Mouse (Mus musculus): ENCODE measurements around the gene Bmt2. TPM values are rescaled to one million over a fixed set of nuclear protein-coding genes. Genes with fewer than 3 reads are reported as not detected.

Gene Bmt2
- polyA plus RNA-seq, 1 experiment from 2014 or later, result 21.2 TPM

DNA sequence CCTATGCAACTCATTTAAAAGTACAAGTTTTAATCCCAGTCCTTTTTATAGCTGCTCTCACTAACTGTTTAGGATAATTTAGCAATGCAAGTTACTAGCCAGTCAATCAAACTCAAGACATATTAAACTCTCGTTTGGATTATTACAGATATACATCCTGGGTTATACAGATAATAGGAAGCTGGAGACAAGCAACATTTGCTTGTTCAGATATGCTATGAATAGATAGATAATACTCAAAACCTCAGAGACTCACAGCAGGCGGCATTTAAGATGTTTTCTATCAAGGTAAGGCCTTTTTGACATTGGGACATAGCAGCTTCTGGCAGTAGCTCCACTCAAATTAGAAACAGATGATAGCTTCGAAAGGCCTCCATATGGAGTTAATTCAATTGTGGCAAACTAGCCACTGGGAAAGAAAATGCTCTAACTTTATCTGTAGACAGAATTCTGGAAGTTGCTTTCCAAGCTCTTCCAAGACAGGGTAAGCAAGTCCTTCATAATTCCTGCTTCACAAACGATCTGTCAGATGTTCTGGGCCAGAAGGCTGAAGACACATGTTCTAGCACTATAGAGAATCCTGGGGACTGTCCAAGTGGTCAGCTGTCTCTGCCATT lies 84.9 kb downstream of the Bmt2 start:
- no peak for ATAC-seq (ENCODE audit: low FRiP score)
- Histone ChIP-seq H3K4me2 (no peak overlapping the region), H3K27ac (replicated peaks) (no peak overlapping the region), H3K27me3 (replicated peaks) (no peaks in the 10 kb centered on the region), H3K4me1 (no peaks in the 10 kb centered on the region), H3K36me3 (peaks cover 29% of the 10 kb centered on the region), H3K9me3 (replicated peaks) (no peaks in the 10 kb centered on the region), H3K4me3 (replicated peaks) (no peak overlapping the region), H3K9ac (replicated peaks) (no peak overlapping the region)
- 92% methylated on average over 4 of the region's 4 CpGs for WGBS

GRCm38 (mm10) chr6:13586560-13586959 lies 91.2 kb downstream of the Bmt2 start:
- Histone ChIP-seq H3K27ac (replicated peaks) (no peak overlapping the region), H3K4me1 (no peaks in the 10 kb centered on the region), H3K9me3 (replicated peaks) (no peaks in the 10 kb centered on the region), H3K9ac (replicated peaks) (no peak overlapping the region), H3K4me3 (replicated peaks) (no peak overlapping the region), H3K36me3 (peaks cover 26% of the 10 kb centered on the region), H3K27me3 (replicated peaks) (no peaks in the 10 kb centered on the region), H3K4me2 (no peak overlapping the region)
- no peak for ATAC-seq (ENCODE audit: low FRiP score)
- 36% methylated on average over 2 of the region's 2 CpGs for WGBS

DNA sequence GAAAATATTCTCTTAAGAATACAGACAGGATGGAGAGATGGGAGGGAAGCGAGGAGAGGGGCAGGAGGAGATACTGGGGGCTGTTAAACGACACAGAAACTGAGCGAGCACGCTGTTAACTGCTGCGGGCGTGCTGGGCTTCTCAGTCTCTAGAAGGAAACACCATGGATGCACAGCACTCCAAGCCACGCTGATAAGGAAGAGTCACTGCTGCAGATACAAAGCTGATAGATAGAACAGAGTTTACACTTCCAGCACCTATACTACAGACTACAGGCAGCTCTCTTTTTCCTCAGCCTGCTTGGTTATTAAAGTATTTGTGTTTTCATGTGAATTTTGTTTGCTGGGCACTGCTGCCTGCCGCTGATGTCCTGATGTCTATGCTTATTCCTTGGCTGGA lies 91.6 kb downstream of the Bmt2 start:
- no peak overlapping the region for H3K27ac ChIP-seq (replicated peaks)
- ATAC-seq (ENCODE audit: low FRiP score), result no peak
- peaks cover 23% of the 10 kb centered on the region for H3K36me3 ChIP-seq
- H3K9ac ChIP-seq (replicated peaks), result no peak overlapping the region
- no peaks in the 10 kb centered on the region for H3K27me3 ChIP-seq (replicated peaks)
- no peak overlapping the region for H3K4me3 ChIP-seq (replicated peaks)
- no peaks in the 10 kb centered on the region for H3K4me1 ChIP-seq
- 75% methylated on average over 8 of the region's 8 CpGs for WGBS
- H3K9me3 ChIP-seq (replicated peaks), result no peaks in the 10 kb centered on the region
- no peak overlapping the region for H3K4me2 ChIP-seq

DNA sequence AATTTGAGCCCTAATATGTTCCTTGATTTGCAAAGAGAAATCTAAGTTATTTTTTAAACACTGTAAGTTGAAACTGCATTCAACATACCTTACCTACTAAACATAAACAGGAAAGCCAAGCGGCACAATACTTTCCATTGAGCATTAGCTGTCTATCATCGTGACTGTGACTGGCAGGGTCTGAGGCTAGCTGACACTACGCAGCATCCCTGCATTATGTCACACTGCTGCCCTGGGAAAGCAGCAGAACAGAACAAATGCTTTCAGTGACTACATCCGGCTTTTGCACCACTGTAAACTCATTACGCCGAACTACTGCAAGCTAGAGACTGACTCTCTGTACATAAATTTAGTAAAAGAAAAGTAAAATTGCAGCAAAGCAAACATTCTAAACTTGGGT lies 93.0 kb downstream of the Bmt2 start:
- Histone ChIP-seq H3K9me3 (replicated peaks) (no peaks in the 10 kb centered on the region), H3K36me3 (peaks cover 24% of the 10 kb centered on the region), H3K4me2 (no peak overlapping the region), H3K4me3 (replicated peaks) (no peak overlapping the region), H3K4me1 (no peaks in the 10 kb centered on the region), H3K27me3 (replicated peaks) (no peaks in the 10 kb centered on the region), H3K27ac (replicated peaks) (no peak overlapping the region), H3K9ac (replicated peaks) (no peak overlapping the region)
- 90% methylated on average over 6 of the region's 6 CpGs for WGBS
- no peak for ATAC-seq (ENCODE audit: low FRiP score)

DNA sequence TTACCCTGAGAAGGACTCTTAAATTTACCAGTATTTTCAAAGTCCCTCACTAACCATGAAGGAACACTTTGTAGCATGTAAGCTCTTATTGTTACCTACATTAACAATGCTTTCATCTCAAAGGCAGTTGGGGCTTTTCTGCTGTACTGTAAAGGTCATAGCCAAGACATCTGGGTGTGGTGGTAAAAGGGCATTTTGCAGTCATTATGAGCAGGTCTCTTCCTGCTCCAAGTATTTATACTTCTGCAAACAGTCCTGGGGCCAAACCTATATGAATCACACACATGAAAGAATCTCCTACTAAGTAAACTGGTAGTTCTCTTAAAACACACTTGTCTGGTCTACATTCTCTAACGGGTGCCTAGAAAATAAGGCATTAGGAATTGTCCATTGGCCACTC lies 95.7 kb downstream of the Bmt2 start:
- H3K9ac ChIP-seq (replicated peaks), result no peak overlapping the region
- H3K36me3 ChIP-seq, result peaks cover 25% of the 10 kb centered on the region
- ATAC-seq (ENCODE audit: low FRiP score), result no peak
- no peak overlapping the region for H3K4me2 ChIP-seq
- no peaks in the 10 kb centered on the region for H3K4me1 ChIP-seq
- no peak overlapping the region for H3K4me3 ChIP-seq (replicated peaks)
- no peak overlapping the region for H3K27ac ChIP-seq (replicated peaks)
- H3K9me3 ChIP-seq (replicated peaks), result no peaks in the 10 kb centered on the region
- WGBS, result 91% methylated on average over 1 of the region's 1 CpGs
- no peaks in the 10 kb centered on the region for H3K27me3 ChIP-seq (replicated peaks)

Other genes starting within 250 kb of the Bmt2 start
- 21.0 and 24.4 TPM in 2 replicates for gene Tmem168, start 69.9 kb downstream of the Bmt2 start, polyA plus RNA-seq (2015; fragmentation: Nextera tagmentation; extraction: Ambion mirVana)
- gene Gpr85, start 162.0 kb upstream of the Bmt2 start, polyA plus RNA-seq (2015; fragmentation: Nextera tagmentation; extraction: Ambion mirVana), result 100 and 119 TPM in 2 replicates
- gene 2610001J05Rik, start 193.6 kb upstream of the Bmt2 start, polyA plus RNA-seq (2015; fragmentation: Nextera tagmentation; extraction: Ambion mirVana), result 107 and 111 TPM in 2 replicates